Mouse (Mus musculus) neural tube, embryonic 14.5 days (tissue): ENCODE results near the gene Rbms3. TPM values are rescaled to one million over a fixed set of nuclear protein-coding genes. Genes with fewer than 3 reads are reported as not detected.

Experiments
- ATAC-seq: fragments of 200-750 bp; cut with Nextera tagmentation; 2 replicates; pipeline ENCODE4 v1.8.0; 2017; ENCODE audit warnings: low read depth, mild to moderate bottlenecking, moderate TSS enrichment, moderate library complexity
- H3K27ac ChIP-seq: fragments of 300-500 bp; sonication (generic); 2 replicates; pipeline ENCODE4 v1.5.1; 2014; ENCODE audit warnings: low read depth, mild to moderate bottlenecking, control low read depth, low read length, moderate library complexity, mixed read lengths
- H3K27me3 ChIP-seq: fragments of 300-500 bp; sonication (generic); 2 replicates; pipeline ENCODE4 v1.6.1; 2014; ENCODE audit warnings: low read length; ENCODE audit not compliant: control insufficient read depth, insufficient read depth
- H3K36me3 ChIP-seq: fragments of 300-500 bp; sonication (generic); 2 replicates; pipeline ENCODE4 v1.6.1; 2014; ENCODE audit warnings: low read length, mixed read lengths; ENCODE audit not compliant: control insufficient read depth, insufficient read depth
- H3K4me1 ChIP-seq: fragments of 300-500 bp; sonication (generic); 2 replicates; pipeline ENCODE4 v1.6.1; 2014; ENCODE audit warnings: low read length; ENCODE audit not compliant: control insufficient read depth, insufficient read depth
- H3K4me2 ChIP-seq: fragments of 300-500 bp; sonication (generic); 2 replicates; pipeline ENCODE4 v1.6.1; 2014; ENCODE audit warnings: mild to moderate bottlenecking, low read depth, low read length, control low read depth
- H3K4me3 ChIP-seq: fragments of 300-500 bp; sonication (generic); 2 replicates; pipeline ENCODE4 v1.5.1; 2014; ENCODE audit warnings: low read depth, low read length, control low read depth, mixed read lengths
- H3K9ac ChIP-seq: fragments of 300-500 bp; sonication (generic); replicated peaks from 2 replicates; pipeline ENCODE4 v1.6.1; 2014; ENCODE audit warnings: low read depth, mild to moderate bottlenecking, control low read depth, low read length, mixed read lengths
- H3K9me3 ChIP-seq: fragments of 300-500 bp; sonication (generic); 2 replicates; pipeline ENCODE4 v1.6.1; 2016; ENCODE audit warnings: low read length; ENCODE audit not compliant: control insufficient read depth
- WGBS: fragments of 180-500 bp; shearing (Covaris S2); extraction: QIAGEN DNeasy Blood & Tissue Kit; methylation state at CpG from one replicate; pipeline ENCODE4 v1.1.7; 2014; 5-methylcytosine and 5-hydroxymethylcytosine counted together
- polyA plus RNA-seq: library from polyadenylated mRNA; unstranded; fragments of >200 nt; fragmentation: Nextera tagmentation; extraction: Ambion mirVana; gene quantifications from 2 replicates; pipeline ENCODE4 v1.2.1, GENCODE M21; 2014

The Rbms3 gene
- polyA plus RNA-seq, 1 experiment from 2014 or later: 79.5 TPM

- no peak overlapping the region for H3K27ac ChIP-seq
- H3K36me3 ChIP-seq: no peaks in the 10 kb centered on the region
- no peaks in the 10 kb centered on the region for H3K9me3 ChIP-seq
- ATAC-seq: no peak
- H3K4me3 ChIP-seq: no peak overlapping the region
- H3K27me3 ChIP-seq: 0 out of 2 replicates have a peak, but pooled peaks cover 3% of the 10 kb centered on the region
- H3K9ac ChIP-seq: no peak overlapping the region
- 84% methylated on average over 3 of the region's 3 CpGs for WGBS
- no peak overlapping the region for H3K4me2 ChIP-seq
- H3K4me1 ChIP-seq: no peaks in the 10 kb centered on the region
Observed at GRCm38 (mm10) chr9:116922561-116922960, 707.2 kb downstream of the Rbms3 start.

GRCm38 (mm10) chr9:116919441-116920019 is 710.2 kb downstream of the Rbms3 start:
- Histone ChIP-seq H3K27me3 (0 out of 2 replicates have a peak, but pooled peaks cover 3% of the 10 kb centered on the region), H3K9ac (no peak overlapping the region), H3K4me1 (no peaks in the 10 kb centered on the region), H3K9me3 (no peaks in the 10 kb centered on the region), H3K4me2 (no peak overlapping the region), H3K36me3 (no peaks in the 10 kb centered on the region), H3K27ac (no peak overlapping the region), H3K4me3 (no peak overlapping the region)
- peak; percentile 80; the same call in 1 of the 2 replicates for ATAC-seq
- WGBS: 17% methylated on average over 12 of the region's 12 CpGs

- 33% methylated on average over 3 of the region's 3 CpGs for WGBS
- no peak overlapping the region for H3K4me3 ChIP-seq
Observed at GRCm38 (mm10) chr9:116912493-116912847, 717.2 kb downstream of the Rbms3 start.

GRCm38 (mm10) chr9:116911781-116912492 is 717.8 kb downstream of the Rbms3 start:
- Histone ChIP-seq H3K4me2 (no peak overlapping the region), H3K27ac (no peak overlapping the region), H3K9me3 (no peaks in the 10 kb centered on the region), H3K9ac (no peak overlapping the region), H3K4me1 (no peaks in the 10 kb centered on the region; the same call in 1 of the 2 replicates), H3K36me3 (no peaks in the 10 kb centered on the region), H3K27me3 (no peaks in the 10 kb centered on the region), H3K4me3 (no peak overlapping the region)
- ATAC-seq: no peak
- WGBS: 19% methylated on average over 2 of the region's 2 CpGs

More at GRCm38 (mm10) chr9:116912493-116912847, 717.2 kb downstream of the Rbms3 start:
- H3K27ac ChIP-seq: no peak overlapping the region
- H3K4me1 ChIP-seq: no peaks in the 10 kb centered on the region; the same call in 1 of the 2 replicates
- H3K4me2 ChIP-seq: no peak overlapping the region
- H3K36me3 ChIP-seq: no peaks in the 10 kb centered on the region
- H3K9me3 ChIP-seq: no peaks in the 10 kb centered on the region
- no peak overlapping the region for H3K9ac ChIP-seq
- H3K27me3 ChIP-seq: no peaks in the 10 kb centered on the region
- ATAC-seq: no peak

GRCm38 (mm10) chr9:116909511-116909910 is 720.2 kb downstream of the Rbms3 start:
- Histone ChIP-seq H3K36me3 (no peaks in the 10 kb centered on the region), H3K4me2 (no peak overlapping the region), H3K27me3 (no peaks in the 10 kb centered on the region), H3K4me3 (no peak overlapping the region), H3K4me1 (no peaks in the 10 kb centered on the region; the same call in 1 of the 2 replicates), H3K9me3 (no peaks in the 10 kb centered on the region), H3K9ac (no peak overlapping the region), H3K27ac (no peak overlapping the region)
- 73% methylated on average over 4 of the region's 4 CpGs for WGBS
- no peak for ATAC-seq

- Histone ChIP-seq H3K9me3 (no peaks in the 10 kb centered on the region), H3K36me3 (no peaks in the 10 kb centered on the region), H3K27ac (no peak overlapping the region), H3K4me2 (no peak overlapping the region), H3K4me3 (no peak overlapping the region), H3K27me3 (no peaks in the 10 kb centered on the region), H3K4me1 (no peaks in the 10 kb centered on the region; the same call in 1 of the 2 replicates), H3K9ac (no peak overlapping the region)
- ATAC-seq: no peak
- WGBS: 73% methylated on average over 4 of the region's 4 CpGs
Observed at GRCm38 (mm10) chr9:116906955-116907354, 722.8 kb downstream of the Rbms3 start.

- WGBS: 67% methylated on average over 2 of the region's 2 CpGs
- H3K9ac ChIP-seq: no peak overlapping the region
- H3K4me1 ChIP-seq: no peaks in the 10 kb centered on the region; the same call in 1 of the 2 replicates
- ATAC-seq: no peak
- H3K4me3 ChIP-seq: no peak overlapping the region
- H3K4me2 ChIP-seq: no peak overlapping the region
- no peaks in the 10 kb centered on the region for H3K36me3 ChIP-seq
- H3K27me3 ChIP-seq: no peaks in the 10 kb centered on the region
- H3K27ac ChIP-seq: no peak overlapping the region
- no peaks in the 10 kb centered on the region for H3K9me3 ChIP-seq
Observed at GRCm38 (mm10) chr9:116905646-116906045, 724.1 kb downstream of the Rbms3 start.

GRCm38 (mm10) chr9:116903304-116903993 is 726.3 kb downstream of the Rbms3 start:
- H3K9ac ChIP-seq: no peak overlapping the region
- no peaks in the 10 kb centered on the region for H3K36me3 ChIP-seq
- H3K9me3 ChIP-seq: no peaks in the 10 kb centered on the region
- no peak overlapping the region for H3K27ac ChIP-seq
- H3K4me3 ChIP-seq: no peak overlapping the region
- no peaks in the 10 kb centered on the region; the same call in 1 of the 2 replicates for H3K4me1 ChIP-seq
- ATAC-seq: no peak
- no peak overlapping the region for H3K4me2 ChIP-seq
- 64% methylated on average over 11 of the region's 11 CpGs for WGBS
- no peaks in the 10 kb centered on the region for H3K27me3 ChIP-seq

- no peaks in the 10 kb centered on the region; the same call in 1 of the 2 replicates for H3K4me1 ChIP-seq
- H3K27ac ChIP-seq: no peak overlapping the region
- H3K4me3 ChIP-seq: no peak overlapping the region
- H3K27me3 ChIP-seq: no peaks in the 10 kb centered on the region
- no peak overlapping the region for H3K4me2 ChIP-seq
- no peaks in the 10 kb centered on the region for H3K9me3 ChIP-seq
- 81% methylated on average over 15 of the region's 15 CpGs for WGBS
- H3K36me3 ChIP-seq: no peaks in the 10 kb centered on the region
- no peak overlapping the region for H3K9ac ChIP-seq
- no peak for ATAC-seq
Observed at GRCm38 (mm10) chr9:116899403-116899802, 730.3 kb downstream of the Rbms3 start.
